Mouse (Mus musculus): Measurements from ENCODE around the gene Malsu1.

The Malsu1 gene

GRCm38 (mm10) chr6:49050677-49051410 is 22.8 kb upstream of the Malsu1 start:
- no peak for TF ChIP-seq GATA4 (IDR thresholded peaks at IDR 0.05; ENCODE audit: insufficient replicate concordance, low read length)

GRCm38 (mm10) chr6:49052191-49052590 is 21.4 kb upstream of the Malsu1 start:
- no peak for TF ChIP-seq GATA4 (IDR thresholded peaks at IDR 0.05; ENCODE audit: insufficient replicate concordance, low read length)

GRCm38 (mm10) chr6:49055256-49055733 is 18.3 kb upstream of the Malsu1 start:
- no peak for TF ChIP-seq GATA4 (IDR thresholded peaks at IDR 0.05; ENCODE audit: insufficient replicate concordance, low read length)

- no peak for TF ChIP-seq GATA4 (IDR thresholded peaks at IDR 0.05; ENCODE audit: insufficient replicate concordance, low read length)
These were observed 17.6 kb upstream of the Malsu1 start for GRCm38 (mm10) chr6:49056009-49056408.

GRCm38 (mm10) chr6:49057053-49058021 is 16.3 kb upstream of the Malsu1 start:
- TF ChIP-seq GATA4 (IDR thresholded peaks at IDR 0.05; ENCODE audit: insufficient replicate concordance, low read length) = no peak

- TF ChIP-seq GATA4 (IDR thresholded peaks at IDR 0.05; ENCODE audit: insufficient replicate concordance, low read length) = no peak
These were observed 5.2 kb upstream of the Malsu1 start for GRCm38 (mm10) chr6:49068361-49068760.

GRCm38 (mm10) chr6:49074117-49074490 is 509 bp downstream of the Malsu1 start:
- no peak for TF ChIP-seq GATA4 (IDR thresholded peaks at IDR 0.05; ENCODE audit: insufficient replicate concordance, low read length)

- no peak for TF ChIP-seq GATA4 (IDR thresholded peaks at IDR 0.05; ENCODE audit: insufficient replicate concordance, low read length)
These were observed 4.3 kb downstream of the Malsu1 start for GRCm38 (mm10) chr6:49077894-49078293.

- TF ChIP-seq GATA4 (IDR thresholded peaks at IDR 0.05; ENCODE audit: insufficient replicate concordance, low read length) = no peak
These were observed 5.7 kb downstream of the Malsu1 start for GRCm38 (mm10) chr6:49079313-49079712.

- no peak for TF ChIP-seq GATA4 (IDR thresholded peaks at IDR 0.05; ENCODE audit: insufficient replicate concordance, low read length)
These were observed 9.4 kb downstream of the Malsu1 start for GRCm38 (mm10) chr6:49083008-49083407.

- no peak for TF ChIP-seq GATA4 (IDR thresholded peaks at IDR 0.05; ENCODE audit: insufficient replicate concordance, low read length)
These were observed 21.4 kb downstream of the Malsu1 start for GRCm38 (mm10) chr6:49094968-49095367.

- no peak for TF ChIP-seq GATA4 (IDR thresholded peaks at IDR 0.05; ENCODE audit: insufficient replicate concordance, low read length)
These were observed 22.8 kb downstream of the Malsu1 start for GRCm38 (mm10) chr6:49096421-49096820.

- TF ChIP-seq GATA4 (IDR thresholded peaks at IDR 0.05; ENCODE audit: insufficient replicate concordance, low read length) = peak; percentile 67; the same call in 1 of the 2 replicates
These were observed 23.4 kb downstream of the Malsu1 start for GRCm38 (mm10) chr6:49096933-49097461.

GRCm38 (mm10) chr6:49097596-49098110 is 24.1 kb downstream of the Malsu1 start:
- TF ChIP-seq GATA4 (IDR thresholded peaks at IDR 0.05; ENCODE audit: insufficient replicate concordance, low read length) = no peak

- no peak for TF ChIP-seq GATA4 (IDR thresholded peaks at IDR 0.05; ENCODE audit: insufficient replicate concordance, low read length)
These were observed 25.5 kb downstream of the Malsu1 start for GRCm38 (mm10) chr6:49099086-49099485.

All from liver, adult (tissue).